Mouse (Mus musculus): ENCODE results near the gene Mki67. TPM values are rescaled to one million over a fixed set of nuclear protein-coding genes. Genes with fewer than 3 reads are reported as not detected.
"Not testable (repeated sequence)": the region's sequence is repeated elsewhere in the genome, so short reads cannot be mapped to it uniquely, and the experiment has no call there.

The Mki67 gene
- polyA plus RNA-seq, 1 experiment from 2014 or later: 57.5 TPM

DNA sequence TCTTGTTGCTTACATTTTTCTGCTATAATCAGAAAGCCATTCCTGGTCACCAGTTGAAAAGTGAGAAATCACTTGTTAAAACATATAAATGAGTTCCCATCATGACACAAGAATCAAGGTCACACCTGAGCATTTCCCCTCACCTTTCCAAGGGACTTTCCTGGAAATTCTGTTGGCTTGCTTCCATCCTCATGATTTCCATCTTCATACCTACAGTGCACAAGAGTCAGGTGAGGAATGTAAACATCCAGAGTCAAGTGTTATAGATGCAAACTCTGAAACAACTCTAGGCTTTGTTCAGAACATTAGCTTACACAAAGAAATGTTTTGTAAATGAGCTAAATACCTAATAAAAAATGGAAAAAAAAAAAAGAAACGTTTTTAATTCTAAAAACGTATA is 5.5 kb downstream of the Mki67 start:
- 83% methylated on average over 2 of the region's 2 CpGs for WGBS
- Histone ChIP-seq H3K36me3 (ENCODE audit: control insufficient read depth, insufficient read depth, low read length) (peaks cover 11% of the 10 kb centered on the region; the same call in 1 of the 2 replicates), H3K9ac (ENCODE audit: low read depth, low read length) (no peak overlapping the region), H3K9me3 (ENCODE audit: control insufficient read depth, low read length) (no peaks in the 10 kb centered on the region), H3K27me3 (ENCODE audit: control insufficient read depth, insufficient read depth, low read length) (no peaks in the 10 kb centered on the region), H3K4me2 (replicated peaks; ENCODE audit: low read depth, low read length) (no peak overlapping the region), H3K27ac (ENCODE audit: low read depth, low read length) (no peak overlapping the region), H3K4me1 (replicated peaks; ENCODE audit: control insufficient read depth, insufficient read depth, low read length) (peaks cover 2% of the 10 kb centered on the region; the same call in 1 of the 2 replicates), H3K4me3 (ENCODE audit: low read depth, low read length) (no peak overlapping the region)
- DNase-seq (ENCODE audit: low spot score) (no peak), ATAC-seq (ENCODE audit: low FRiP score) (no peak)

- H3K4me2 ChIP-seq (replicated peaks; ENCODE audit: low read depth, low read length): no peak overlapping the region
- H3K4me3 ChIP-seq (ENCODE audit: low read depth, low read length): no peak overlapping the region
- DNase-seq (ENCODE audit: low spot score): no peak
- no peak overlapping the region for H3K27ac ChIP-seq (ENCODE audit: low read depth, low read length)
- WGBS: 95% methylated on average over 6 of the region's 6 CpGs
- H3K36me3 ChIP-seq (ENCODE audit: control insufficient read depth, insufficient read depth, low read length): peaks cover 18% of the 10 kb centered on the region
- H3K9ac ChIP-seq (ENCODE audit: low read depth, low read length): no peak overlapping the region
- no peaks in the 10 kb centered on the region for H3K27me3 ChIP-seq (ENCODE audit: control insufficient read depth, insufficient read depth, low read length)
- no peak for ATAC-seq (ENCODE audit: low FRiP score)
- H3K9me3 ChIP-seq (ENCODE audit: control insufficient read depth, low read length): no peaks in the 10 kb centered on the region
- H3K4me1 ChIP-seq (replicated peaks; ENCODE audit: control insufficient read depth, insufficient read depth, low read length): no peaks in the 10 kb centered on the region
These were observed 10.4 kb downstream of the Mki67 start for GRCm38 (mm10) chr7:135705753-135706152.

DNA sequence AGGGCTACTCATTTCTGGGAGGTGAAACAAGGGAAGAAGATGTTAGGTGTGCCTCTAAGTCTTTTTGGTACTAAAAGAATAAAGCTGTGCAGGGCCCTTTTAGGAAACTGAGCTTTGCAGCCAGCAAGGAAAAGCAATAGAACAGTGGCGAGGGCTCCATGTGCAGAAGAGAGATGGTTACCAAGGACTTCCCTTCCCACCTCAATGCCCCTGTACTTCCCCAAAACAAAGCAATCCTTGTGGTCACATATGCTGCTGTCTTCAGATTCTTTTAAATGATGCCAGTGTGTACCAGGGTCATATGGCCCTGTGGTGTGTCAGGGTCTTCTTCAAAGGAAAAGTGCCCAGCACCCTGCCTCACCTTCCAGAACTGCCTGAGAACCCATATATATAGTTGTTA is 11.1 kb downstream of the Mki67 start:
- H3K9ac ChIP-seq (ENCODE audit: low read depth, low read length): no peak overlapping the region
- H3K9me3 ChIP-seq (ENCODE audit: control insufficient read depth, low read length): no peaks in the 10 kb centered on the region
- ATAC-seq (ENCODE audit: low FRiP score): no peak
- no peak overlapping the region for H3K4me3 ChIP-seq (ENCODE audit: low read depth, low read length)
- WGBS: 93% methylated on average over 1 of the region's 1 CpGs
- no peaks in the 10 kb centered on the region for H3K4me1 ChIP-seq (replicated peaks; ENCODE audit: control insufficient read depth, insufficient read depth, low read length)
- peaks cover 20% of the 10 kb centered on the region for H3K36me3 ChIP-seq (ENCODE audit: control insufficient read depth, insufficient read depth, low read length)
- H3K27me3 ChIP-seq (ENCODE audit: control insufficient read depth, insufficient read depth, low read length): no peaks in the 10 kb centered on the region
- no peak overlapping the region for H3K27ac ChIP-seq (ENCODE audit: low read depth, low read length)
- H3K4me2 ChIP-seq (replicated peaks; ENCODE audit: low read depth, low read length): no peak overlapping the region
- DNase-seq (ENCODE audit: low spot score): no peak

DNA sequence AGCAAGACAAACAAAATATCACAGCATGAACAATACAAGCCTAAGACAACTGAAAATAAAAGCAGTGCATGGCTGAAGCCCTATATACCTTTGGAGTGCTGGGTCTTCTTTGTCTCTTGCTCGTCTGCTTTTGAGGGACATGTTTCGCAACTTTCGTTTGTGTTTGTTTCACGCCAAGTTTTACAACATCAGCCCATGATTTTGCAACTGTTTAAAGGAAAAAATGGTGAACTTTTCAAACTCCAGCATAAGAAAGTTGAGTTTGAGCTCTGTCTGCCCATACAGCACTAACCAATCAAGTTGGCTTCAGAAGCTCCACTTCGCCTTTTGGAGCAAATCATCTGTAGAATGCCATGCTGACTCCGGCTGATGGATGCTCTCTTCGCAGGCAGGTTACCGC is 11.9 kb downstream of the Mki67 start:
- WGBS: 95% methylated on average over 8 of the region's 8 CpGs
- peaks cover 20% of the 10 kb centered on the region for H3K36me3 ChIP-seq (ENCODE audit: control insufficient read depth, insufficient read depth, low read length)

GRCm38 (mm10) chr7:135703600-135704148 is 12.5 kb downstream of the Mki67 start:
- ATAC-seq (ENCODE audit: low FRiP score) (no peak), DNase-seq (ENCODE audit: low spot score) (no peak)
- H3K27me3 ChIP-seq (ENCODE audit: control insufficient read depth, insufficient read depth, low read length): no peaks in the 10 kb centered on the region
- no peak overlapping the region for H3K4me3 ChIP-seq (ENCODE audit: low read depth, low read length)
- H3K36me3 ChIP-seq (ENCODE audit: control insufficient read depth, insufficient read depth, low read length): peaks cover 21% of the 10 kb centered on the region
- WGBS: 95% methylated on average over 9 of the region's 9 CpGs
- H3K4me1 ChIP-seq (replicated peaks; ENCODE audit: control insufficient read depth, insufficient read depth, low read length): no peaks in the 10 kb centered on the region
- no peak overlapping the region for H3K9ac ChIP-seq (ENCODE audit: low read depth, low read length)
- H3K4me2 ChIP-seq (replicated peaks; ENCODE audit: low read depth, low read length): no peak overlapping the region
- H3K9me3 ChIP-seq (ENCODE audit: control insufficient read depth, low read length): no peaks in the 10 kb centered on the region
- no peak overlapping the region for H3K27ac ChIP-seq (ENCODE audit: low read depth, low read length)

More for the DNA sequence above, 11.9 kb downstream of the Mki67 start:
- no peaks in the 10 kb centered on the region for H3K4me1 ChIP-seq (replicated peaks; ENCODE audit: control insufficient read depth, insufficient read depth, low read length)
- no peaks in the 10 kb centered on the region for H3K27me3 ChIP-seq (ENCODE audit: control insufficient read depth, insufficient read depth, low read length)
- no peaks in the 10 kb centered on the region for H3K9me3 ChIP-seq (ENCODE audit: control insufficient read depth, low read length)
- no peak overlapping the region for H3K27ac ChIP-seq (ENCODE audit: low read depth, low read length)
- no peak overlapping the region for H3K4me3 ChIP-seq (ENCODE audit: low read depth, low read length)
- H3K9ac ChIP-seq (ENCODE audit: low read depth, low read length): no peak overlapping the region
- no peak for DNase-seq (ENCODE audit: low spot score)
- H3K4me2 ChIP-seq (replicated peaks; ENCODE audit: low read depth, low read length): no peak overlapping the region
- no peak for ATAC-seq (ENCODE audit: low FRiP score)

- WGBS: 91% methylated on average over 6 of the region's 6 CpGs
- ATAC-seq (ENCODE audit: low FRiP score); H3K9me3 ChIP-seq (ENCODE audit: control insufficient read depth, low read length); H3K4me3 ChIP-seq (ENCODE audit: low read depth, low read length); H3K4me2 ChIP-seq (replicated peaks; ENCODE audit: low read depth, low read length); DNase-seq (ENCODE audit: low spot score); H3K4me1 ChIP-seq (replicated peaks; ENCODE audit: control insufficient read depth, insufficient read depth, low read length); H3K27ac ChIP-seq (ENCODE audit: low read depth, low read length); H3K27me3 ChIP-seq (ENCODE audit: control insufficient read depth, insufficient read depth, low read length); H3K9ac ChIP-seq (ENCODE audit: low read depth, low read length): not testable (repeated sequence)
- H3K36me3 ChIP-seq (ENCODE audit: control insufficient read depth, insufficient read depth, low read length): peaks cover 17% of the 10 kb centered on the region
These were observed 16.8 kb downstream of the Mki67 start for GRCm38 (mm10) chr7:135699351-135699750.

- WGBS: 100% methylated on average over 2 of the region's 2 CpGs
- H3K9me3 ChIP-seq (ENCODE audit: control insufficient read depth, low read length): no peaks in the 10 kb centered on the region
- ATAC-seq (ENCODE audit: low FRiP score) (no peak), DNase-seq (ENCODE audit: low spot score) (no peak)
- H3K27me3 ChIP-seq (ENCODE audit: control insufficient read depth, insufficient read depth, low read length): no peaks in the 10 kb centered on the region
- H3K4me1 ChIP-seq (replicated peaks; ENCODE audit: control insufficient read depth, insufficient read depth, low read length): no peaks in the 10 kb centered on the region
- H3K27ac ChIP-seq (ENCODE audit: low read depth, low read length): no peak overlapping the region
- no peak overlapping the region for H3K9ac ChIP-seq (ENCODE audit: low read depth, low read length)
- peaks cover 17% of the 10 kb centered on the region for H3K36me3 ChIP-seq (ENCODE audit: control insufficient read depth, insufficient read depth, low read length)
- H3K4me3 ChIP-seq (ENCODE audit: low read depth, low read length): no peak overlapping the region
- no peak overlapping the region for H3K4me2 ChIP-seq (replicated peaks; ENCODE audit: low read depth, low read length)
These were observed 17.8 kb downstream of the Mki67 start for GRCm38 (mm10) chr7:135698362-135698761.

- 94% methylated on average over 5 of the region's 5 CpGs for WGBS
- H3K4me1 ChIP-seq (replicated peaks; ENCODE audit: control insufficient read depth, insufficient read depth, low read length); ATAC-seq (ENCODE audit: low FRiP score); H3K27me3 ChIP-seq (ENCODE audit: control insufficient read depth, insufficient read depth, low read length); H3K27ac ChIP-seq (ENCODE audit: low read depth, low read length); H3K9ac ChIP-seq (ENCODE audit: low read depth, low read length); DNase-seq (ENCODE audit: low spot score); H3K4me3 ChIP-seq (ENCODE audit: low read depth, low read length); H3K4me2 ChIP-seq (replicated peaks; ENCODE audit: low read depth, low read length); H3K9me3 ChIP-seq (ENCODE audit: control insufficient read depth, low read length): not testable (repeated sequence)
- peaks cover 13% of the 10 kb centered on the region for H3K36me3 ChIP-seq (ENCODE audit: control insufficient read depth, insufficient read depth, low read length)
These were observed 19.0 kb downstream of the Mki67 start for GRCm38 (mm10) chr7:135697021-135697740.

- H3K4me1 ChIP-seq (replicated peaks; ENCODE audit: control insufficient read depth, insufficient read depth, low read length): no peaks in the 10 kb centered on the region
- ATAC-seq (ENCODE audit: low FRiP score) (no peak), DNase-seq (ENCODE audit: low spot score) (no peak)
- no peak overlapping the region for H3K9ac ChIP-seq (ENCODE audit: low read depth, low read length)
- H3K36me3 ChIP-seq (ENCODE audit: control insufficient read depth, insufficient read depth, low read length): peaks cover 16% of the 10 kb centered on the region
- WGBS: 96% methylated on average over 4 of the region's 4 CpGs
- H3K4me2 ChIP-seq (replicated peaks; ENCODE audit: low read depth, low read length): no peak overlapping the region
- no peak overlapping the region for H3K4me3 ChIP-seq (ENCODE audit: low read depth, low read length)
- no peaks in the 10 kb centered on the region for H3K27me3 ChIP-seq (ENCODE audit: control insufficient read depth, insufficient read depth, low read length)
- H3K9me3 ChIP-seq (ENCODE audit: control insufficient read depth, low read length): no peaks in the 10 kb centered on the region
- no peak overlapping the region for H3K27ac ChIP-seq (ENCODE audit: low read depth, low read length)
These were observed 20.0 kb downstream of the Mki67 start for GRCm38 (mm10) chr7:135696127-135696526.

Measured in hindbrain, embryonic 11.5 days (tissue).